Mouse (Mus musculus) mature B cell (primary cell): ENCODE results near the gene Tex33.

Experiments used
- in situ Hi-C: fragments of 300-500 bp; cut with MboI; formaldehyde crosslinking; loops from 2 replicates; pipeline ENCODE4 v1.14.3; 2019

Tex33 gene

GRCm38 (mm10) chr15:78395478-78395962 lies at the start of gene Tex33:
TSS of gene Tex33 (minus strand) at chr15:78395912.
- in situ Hi-C loops, result no loop called here

DNA sequence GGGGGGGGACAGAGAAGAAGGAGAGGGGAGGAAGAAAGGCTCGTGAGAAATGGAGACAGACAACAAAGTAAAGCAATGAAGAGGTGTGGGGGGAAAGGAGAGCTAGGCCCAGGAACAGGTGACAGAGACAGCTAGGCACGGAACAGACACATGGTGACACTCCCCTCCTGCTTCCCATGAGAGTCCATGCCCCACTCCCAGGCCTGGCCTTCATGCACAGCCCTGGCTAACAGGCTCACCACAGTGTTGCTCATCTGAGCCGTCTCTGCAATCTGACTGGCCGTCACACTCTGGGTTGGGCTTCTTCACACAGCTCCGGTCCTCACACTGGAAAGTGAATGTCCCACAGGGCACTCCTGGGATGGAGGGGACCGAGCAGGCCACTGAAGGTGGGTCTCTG lies 48.1 kb upstream of the Tex33 start:
- in situ Hi-C loops, result loop anchor here (10.0 kb wide), 1 partner anchor 91 kb away; the partner anchor contains the start of gene C1qtnf6

- in situ Hi-C loops, result loop anchor here (10.0 kb wide), 1 partner anchor 93 kb away; the partner anchor contains the start of gene C1qtnf6
Observed at GRCm38 (mm10) chr15:78442231-78442630, 46.5 kb upstream of the Tex33 start.

- in situ Hi-C loops, result no loop called here
Observed at GRCm38 (mm10) chr15:78438973-78439372, 43.3 kb upstream of the Tex33 start.

DNA sequence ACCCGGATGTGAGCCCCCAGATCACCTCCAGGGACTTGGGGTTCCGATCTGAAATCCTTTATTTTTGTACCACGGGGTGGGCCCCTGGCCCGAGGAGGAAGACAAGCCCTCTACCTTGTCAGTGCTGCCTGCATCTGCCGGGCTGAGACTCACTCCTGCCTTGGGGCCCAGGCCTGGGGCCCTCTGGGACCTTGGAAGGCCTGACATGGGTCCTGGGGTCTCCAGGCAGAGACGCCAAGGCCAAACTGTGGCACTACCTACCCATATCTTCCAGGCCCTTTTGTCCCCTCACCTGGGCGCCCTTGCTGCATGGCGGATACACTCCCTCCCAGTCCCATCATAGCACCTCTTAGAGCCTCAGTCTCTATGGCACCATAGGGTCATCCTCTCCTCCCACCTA lies 42.8 kb upstream of the Tex33 start:
- in situ Hi-C loops, result no loop called here

DNA sequence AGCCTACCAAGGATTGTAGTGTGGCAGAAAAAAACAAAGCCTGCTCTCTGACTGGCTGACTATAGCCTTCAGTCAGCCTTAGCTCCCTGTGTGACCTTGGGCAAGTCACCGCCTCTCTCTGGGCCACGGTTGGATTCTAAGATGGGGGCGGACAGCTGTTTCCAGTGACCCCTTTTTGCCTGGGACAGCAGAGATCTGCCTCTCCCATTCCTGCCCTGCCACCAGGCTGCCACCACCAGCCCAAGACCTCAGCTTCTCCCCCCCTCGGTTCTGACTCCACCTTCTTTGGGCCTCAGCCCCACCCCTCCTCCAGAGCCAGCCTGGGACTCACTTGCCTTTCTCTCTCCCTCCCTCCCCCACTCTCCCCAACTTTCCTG lies 42.3 kb upstream of the Tex33 start:
- in situ Hi-C loops, result no loop called here

DNA sequence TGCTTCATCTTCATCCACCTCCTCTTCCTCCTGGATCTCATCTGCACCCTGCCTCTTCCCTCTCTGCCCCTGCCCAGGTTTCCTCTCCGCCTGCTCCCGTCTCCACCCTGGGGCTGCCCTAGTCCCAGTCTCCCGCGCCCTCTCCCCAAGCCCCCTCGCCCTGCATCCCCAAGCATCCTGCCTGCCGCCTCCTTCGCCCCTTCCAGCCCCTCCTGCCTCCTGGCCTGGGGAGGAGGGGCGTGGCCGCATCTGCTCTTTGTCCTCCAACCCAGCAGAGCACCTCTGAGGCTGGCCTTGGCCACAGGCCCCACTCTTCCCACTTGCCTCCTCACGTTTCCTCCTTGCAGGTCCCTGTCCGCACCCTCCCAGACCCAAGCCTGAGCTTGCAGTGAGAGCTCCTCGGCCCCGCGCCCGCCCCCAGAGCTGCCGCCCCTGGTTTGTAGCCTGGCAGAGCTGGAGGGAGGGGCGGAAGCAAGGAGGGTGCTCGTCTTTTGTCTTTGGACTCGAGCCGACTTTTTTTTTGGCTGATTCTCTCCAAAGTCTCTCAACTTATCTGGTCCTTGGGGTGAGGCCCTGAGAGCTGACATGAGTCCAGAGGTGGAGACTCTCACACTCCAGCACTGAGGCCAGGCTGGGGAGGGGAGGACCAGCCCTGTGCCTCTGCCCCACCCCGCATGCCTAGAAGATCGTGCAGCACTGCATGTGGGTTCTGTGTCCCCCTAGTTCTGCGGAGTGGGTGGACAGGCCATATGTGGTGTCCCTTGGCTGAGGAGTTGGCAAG lies 41.7 kb upstream of the Tex33 start:
- in situ Hi-C loops, result no loop called here

- in situ Hi-C loops, result no loop called here
Observed at GRCm38 (mm10) chr15:78436380-78437192, 40.9 kb upstream of the Tex33 start.

DNA sequence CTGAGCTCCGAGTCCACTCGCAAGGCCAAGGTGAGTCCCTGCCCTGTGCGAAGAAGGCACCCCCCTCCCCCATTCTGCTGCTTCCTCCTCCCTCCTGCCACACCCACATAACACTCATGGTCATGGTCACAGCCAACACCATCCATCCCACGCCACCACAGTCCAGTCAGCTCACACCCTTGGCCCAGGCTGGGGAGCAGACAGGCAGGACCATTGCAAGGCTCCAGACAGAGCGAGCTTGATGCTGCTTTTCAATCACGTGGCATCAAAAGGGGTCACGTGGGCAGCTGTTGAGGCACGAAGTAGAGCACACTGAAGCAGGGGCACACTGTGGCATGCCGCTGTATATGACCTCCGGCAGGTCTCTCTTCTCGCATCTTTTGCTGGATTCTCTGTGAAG lies 40.0 kb upstream of the Tex33 start:
- in situ Hi-C loops, result no loop called here

- in situ Hi-C loops, result no loop called here
Observed at GRCm38 (mm10) chr15:78434896-78435520, 39.3 kb upstream of the Tex33 start.

GRCm38 (mm10) chr15:78431541-78432121 lies 35.9 kb upstream of the Tex33 start:
- in situ Hi-C loops, result no loop called here

GRCm38 (mm10) chr15:78430874-78431273 lies 35.2 kb upstream of the Tex33 start:
- in situ Hi-C loops, result no loop called here

DNA sequence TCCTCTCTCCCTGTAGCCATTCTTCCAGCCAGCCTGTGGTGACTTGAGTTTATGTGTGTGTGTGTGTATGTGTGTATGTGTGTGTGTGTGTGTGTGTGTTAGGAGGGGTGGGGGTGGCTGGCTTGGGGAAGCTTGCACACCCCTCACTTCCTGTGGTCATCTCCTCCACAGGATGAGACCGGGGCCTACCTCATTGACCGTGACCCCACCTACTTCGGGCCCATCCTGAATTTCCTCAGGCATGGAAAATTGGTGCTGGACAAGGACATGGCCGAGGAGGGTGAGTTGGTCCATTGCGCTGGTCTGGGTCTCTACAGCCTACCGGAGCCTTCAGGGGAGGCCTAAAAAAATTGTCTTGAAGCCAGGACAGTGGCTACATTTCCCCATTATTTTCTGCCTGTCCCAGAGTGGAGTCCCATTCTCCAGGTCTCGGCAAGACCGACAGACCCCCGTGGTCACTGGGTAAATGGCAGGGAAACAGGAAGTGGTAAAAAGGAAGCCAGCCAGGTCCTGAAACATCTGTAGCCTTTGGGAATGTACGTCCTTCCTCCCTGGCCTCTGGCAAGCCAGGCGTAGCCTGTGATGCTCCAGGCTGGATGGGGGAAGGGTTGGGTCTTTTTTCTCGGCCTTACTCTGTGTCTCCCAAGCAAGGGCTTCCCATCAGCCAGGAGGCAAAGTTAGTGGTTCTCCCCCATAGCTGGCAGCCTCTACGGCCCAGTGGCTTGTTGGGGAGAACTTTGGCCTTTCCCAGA lies 34.3 kb upstream of the Tex33 start:
- in situ Hi-C loops, result no loop called here

DNA sequence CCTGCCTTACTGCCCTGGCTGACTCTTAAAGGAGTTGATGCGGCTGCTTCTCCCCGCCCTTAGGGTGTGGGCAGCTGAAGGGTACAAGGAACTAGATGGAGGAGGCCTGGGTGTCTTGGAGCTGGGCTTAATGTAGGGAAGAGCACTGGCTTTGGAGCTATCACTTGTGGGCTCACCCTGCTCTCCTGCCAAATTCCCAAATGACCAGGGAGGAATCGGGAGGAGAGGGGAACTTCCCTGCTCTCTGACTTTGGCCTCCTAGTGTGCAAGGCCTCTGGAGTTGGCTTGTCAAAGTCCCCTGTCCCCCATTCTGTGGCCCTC lies 33.4 kb upstream of the Tex33 start:
- in situ Hi-C loops, result no loop called here

DNA sequence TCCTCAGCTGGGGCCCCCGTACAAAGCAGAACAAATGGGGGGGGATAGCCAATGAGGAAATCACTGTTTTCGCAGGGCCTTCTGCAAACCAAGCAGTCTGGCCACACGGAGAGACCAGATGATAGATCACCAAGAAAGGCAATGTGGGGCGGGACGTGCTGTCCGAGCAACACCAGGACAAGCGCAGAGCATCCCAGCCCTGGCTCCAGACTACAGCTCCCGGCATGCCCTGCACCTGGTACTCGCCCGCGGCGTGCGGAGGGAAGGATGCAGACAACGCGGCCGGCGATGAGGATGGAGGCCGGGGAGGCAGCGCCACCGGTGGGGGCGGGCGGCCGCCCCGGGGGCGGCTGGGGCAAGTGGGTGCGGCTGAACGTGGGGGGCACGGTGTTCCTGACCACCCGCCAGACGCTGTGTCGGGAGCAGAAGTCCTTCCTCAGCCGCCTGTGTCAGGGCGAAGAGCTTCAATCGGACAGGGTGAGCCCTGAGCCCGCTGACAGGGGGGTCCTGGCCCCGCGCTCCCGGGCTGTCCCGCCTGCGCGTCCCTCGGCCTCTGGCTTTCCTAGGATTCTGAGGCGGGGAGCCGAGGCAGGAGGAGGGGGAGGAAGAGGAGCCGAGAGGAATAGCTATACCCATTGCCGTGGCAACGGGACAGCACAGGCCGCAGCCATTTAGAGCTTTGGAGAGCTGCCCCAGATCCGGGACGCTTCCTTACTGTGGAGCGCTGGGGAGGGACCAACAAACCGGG lies 32.9 kb upstream of the Tex33 start, which contains the start of gene Kctd17:
Gene Kctd17 (plus strand): TSS at position 174 of the 748 bp plus-strand sequence.
- in situ Hi-C loops, result no loop called here

DNA sequence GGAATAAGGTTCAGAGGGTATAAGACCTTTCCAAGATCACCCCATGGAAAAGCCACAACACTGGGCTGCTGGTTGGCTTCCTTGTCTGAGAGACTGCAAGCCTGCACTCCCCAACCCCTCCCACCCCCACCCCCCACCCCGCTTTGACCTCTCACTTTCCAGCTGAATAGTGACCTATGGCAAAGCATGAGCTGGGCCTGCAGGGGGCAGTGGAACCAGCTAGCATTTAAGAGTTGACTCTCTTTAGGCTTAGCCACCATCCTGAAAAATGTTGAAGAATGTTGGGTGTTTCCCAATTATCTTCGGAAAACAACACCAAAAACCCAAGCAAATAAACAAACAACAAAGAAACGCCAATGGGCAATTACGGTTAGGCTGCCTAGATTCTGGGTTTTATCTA lies 29.5 kb upstream of the Tex33 start:
- in situ Hi-C loops, result no loop called here

GRCm38 (mm10) chr15:78424507-78424906 lies 28.8 kb upstream of the Tex33 start:
- in situ Hi-C loops, result no loop called here

DNA sequence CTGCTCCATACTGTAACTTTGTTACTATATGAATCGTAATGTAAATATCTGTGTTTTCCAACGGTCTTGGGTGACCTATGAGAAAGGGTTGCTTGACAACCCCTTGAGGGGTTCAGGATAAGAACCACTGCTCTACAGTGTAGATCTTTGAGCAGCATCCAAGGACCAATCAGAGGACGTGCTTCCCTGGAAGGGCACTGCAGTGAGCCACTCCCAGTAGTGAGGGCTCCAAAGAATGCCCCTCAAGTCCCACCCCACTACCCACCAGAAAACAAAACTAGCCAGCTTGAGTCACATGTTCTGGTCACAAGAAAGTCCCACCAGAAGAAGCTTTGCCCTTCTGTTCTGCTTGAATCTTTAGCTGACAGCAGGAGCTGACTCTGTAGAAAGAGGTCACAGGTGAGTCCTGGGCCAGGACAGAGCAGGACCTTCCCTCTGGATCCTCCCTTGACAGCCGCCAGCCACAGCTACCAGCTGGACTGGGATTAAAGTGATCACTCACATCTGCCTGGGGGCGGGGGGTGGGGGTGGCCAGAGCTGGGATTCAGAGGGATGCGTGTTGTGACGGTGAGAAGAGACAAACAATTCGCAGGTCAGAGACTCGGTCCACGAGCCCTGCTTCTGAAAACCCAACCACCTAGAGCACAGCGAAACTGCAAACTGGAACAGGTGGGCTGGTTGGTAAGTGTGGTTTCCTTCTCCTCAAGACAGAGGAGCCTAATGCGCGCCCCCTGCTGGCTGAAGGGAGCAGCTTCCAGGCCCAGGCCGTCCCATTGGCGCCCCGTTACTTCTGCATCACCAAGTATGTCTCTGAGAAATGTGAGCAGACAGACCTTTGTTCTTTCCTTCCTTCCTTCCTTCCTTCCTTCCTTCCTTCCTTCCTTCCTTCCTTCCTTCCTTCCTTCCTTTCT lies 26.6 kb upstream of the Tex33 start:
- in situ Hi-C loops, result no loop called here

DNA sequence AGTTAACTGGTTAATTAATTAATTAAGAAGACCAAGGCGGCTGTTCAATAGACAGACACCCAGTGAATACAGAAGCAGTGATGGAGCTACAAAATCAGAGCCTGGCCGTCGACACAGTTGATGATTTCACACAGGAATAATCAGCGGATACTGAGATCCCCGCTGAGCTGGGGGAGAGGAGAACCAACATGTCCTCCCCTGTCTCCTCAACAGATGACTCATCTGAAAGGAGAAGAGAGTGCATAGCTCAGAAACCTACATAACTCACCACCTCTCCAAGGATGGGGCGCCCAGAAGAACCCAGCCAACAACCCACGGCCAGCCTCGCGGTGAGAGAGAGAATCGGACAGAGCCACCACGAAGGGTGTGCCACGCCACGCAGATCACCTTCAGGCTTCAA lies 24.7 kb upstream of the Tex33 start:
- in situ Hi-C loops, result no loop called here

GRCm38 (mm10) chr15:78416937-78417336 lies 21.2 kb upstream of the Tex33 start:
- in situ Hi-C loops, result no loop called here
